Mouse (Mus musculus): Measurements from ENCODE around the gene Osbpl10. TPM values are rescaled to one million over a fixed set of nuclear protein-coding genes. Genes with fewer than 3 reads are reported as not detected.
"Not testable (repeated sequence)": the region's sequence is repeated elsewhere in the genome, so short reads cannot be mapped to it uniquely, and the experiment has no call there.

Gene Osbpl10
- 1 to 10 TPM; 2.2 to 2.7 TPM for total RNA-seq (2021)

- peak; percentile 81 to 85 for DNase-seq
- intact Hi-C loops (cut with DNase I), result loop anchor here (1.0 kb wide), 1 partner anchor 44 kb away; no protein-coding TSS in a partner anchor
Measured at GRCm38 (mm10) chr9:114978281-114979111, at the start of gene Osbpl10. TSS of gene Osbpl10 (plus strand) at chr9:114978569.

GRCm38 (mm10) chr9:114930464-114931090 lies 47.8 kb upstream of the Osbpl10 start:
- DNase-seq, result peak; percentile 77 to 82
- intact Hi-C loops (cut with DNase I), result loop anchor here (1.0 to 10.0 kb wide), 3 partner anchors 17 to 286 kb away; partner anchors contain the start of genes Cmtm6 and Cnot10

GRCm38 (mm10) chr9:114932607-114933006 lies 45.8 kb upstream of the Osbpl10 start:
- no peak for DNase-seq
- intact Hi-C loops (cut with DNase I), result loop anchor here (5.0 to 10.0 kb wide), 2 partner anchors 200 to 288 kb away; partner anchors contain the start of genes Cmtm6 and Cnot10

DNA sequence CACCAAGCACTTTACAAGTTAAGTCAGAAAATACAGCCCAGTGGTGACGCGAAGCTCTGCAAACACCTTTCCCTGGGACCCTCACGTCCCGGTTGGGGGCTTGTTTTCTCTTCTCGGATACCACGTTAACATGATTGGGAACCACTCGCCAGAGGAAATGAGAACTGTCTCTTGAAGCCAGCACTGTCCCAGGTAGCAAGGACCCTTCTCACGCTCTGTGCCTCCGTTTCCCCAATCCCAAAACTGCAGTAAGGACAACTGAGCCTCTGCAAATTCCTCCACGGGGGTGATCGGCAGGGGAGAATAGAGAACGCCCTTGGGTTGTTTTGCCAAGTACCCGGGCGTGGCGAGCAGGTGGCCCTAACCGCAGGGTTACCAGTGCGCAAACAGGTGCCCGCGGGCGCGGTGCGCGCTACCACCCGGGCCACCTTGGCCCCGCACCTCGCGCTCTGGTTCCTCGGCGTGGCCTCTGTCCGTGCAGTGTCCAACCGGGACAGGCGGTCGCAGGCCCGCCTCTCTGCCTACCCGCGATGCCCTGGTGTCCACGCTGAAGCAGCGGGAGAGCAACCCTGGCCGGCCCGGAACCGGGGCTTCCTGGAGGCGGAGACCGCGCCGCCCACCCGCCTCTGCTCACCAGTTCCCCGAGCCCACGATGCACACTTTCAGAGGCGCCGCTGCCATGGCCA lies 45.2 kb upstream of the Osbpl10 start:
- intact Hi-C loops (cut with DNase I), result loop anchor here (5.0 to 10.0 kb wide), 2 partner anchors 201 to 288 kb away; partner anchors contain the start of genes Cmtm6 and Cnot10
- no peak for DNase-seq

DNA sequence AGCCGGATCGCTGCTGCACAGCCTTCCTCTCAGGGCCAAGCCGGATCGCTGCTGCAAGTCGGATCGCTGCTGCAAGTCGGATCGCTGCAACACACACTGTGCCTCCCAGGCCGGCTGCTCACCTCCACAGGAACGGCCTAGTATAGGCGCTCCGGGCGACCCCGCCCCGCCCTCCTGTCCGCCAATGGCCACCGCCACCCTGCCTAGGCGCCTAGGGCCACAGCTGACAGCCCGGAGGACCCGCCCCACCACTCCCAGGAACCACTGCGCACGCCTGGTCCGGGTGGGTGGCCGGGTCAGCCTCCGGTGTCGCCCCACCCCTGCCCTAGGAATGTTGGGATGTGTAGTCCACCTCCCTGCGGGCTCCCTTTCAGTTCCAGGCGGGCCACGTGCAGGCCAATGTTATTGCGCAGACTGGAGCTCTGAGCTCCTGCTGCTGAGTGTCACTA lies 44.6 kb upstream of the Osbpl10 start, which contains the start of gene Gpd1l:
Gene Gpd1l, minus strand, starts transcription at position 265 of the 449 bp plus-strand sequence.
- intact Hi-C loops (cut with DNase I), result loop anchor here (1.0 to 10.0 kb wide), 3 partner anchors 46 to 289 kb away; partner anchors contain the start of genes Cmtm6 and Cnot10
- DNase-seq, result peak; percentile 95 to 97

GRCm38 (mm10) chr9:114934231-114934630 lies 44.1 kb upstream of the Osbpl10 start:
- intact Hi-C loops (cut with DNase I), result loop anchor here (1.0 to 10.0 kb wide), 3 partner anchors 45 to 289 kb away; partner anchors contain the start of genes Cmtm6 and Cnot10
- no peak for DNase-seq

- intact Hi-C loops (cut with DNase I), result loop anchor here (10.0 kb wide), 1 partner anchor 291 kb away; the partner anchor contains the start of gene Cnot10
- no peak for DNase-seq
Measured at GRCm38 (mm10) chr9:114935321-114935720, 43.0 kb upstream of the Osbpl10 start.

GRCm38 (mm10) chr9:114936687-114937086 lies 41.7 kb upstream of the Osbpl10 start:
- intact Hi-C loops (cut with DNase I), result loop anchor here (10.0 kb wide), 1 partner anchor 292 kb away; the partner anchor contains the start of gene Cnot10
- no peak for DNase-seq

GRCm38 (mm10) chr9:114944642-114945041 lies 33.7 kb upstream of the Osbpl10 start:
- intact Hi-C loops (cut with DNase I), result no loop called here
- no peak for DNase-seq

DNA sequence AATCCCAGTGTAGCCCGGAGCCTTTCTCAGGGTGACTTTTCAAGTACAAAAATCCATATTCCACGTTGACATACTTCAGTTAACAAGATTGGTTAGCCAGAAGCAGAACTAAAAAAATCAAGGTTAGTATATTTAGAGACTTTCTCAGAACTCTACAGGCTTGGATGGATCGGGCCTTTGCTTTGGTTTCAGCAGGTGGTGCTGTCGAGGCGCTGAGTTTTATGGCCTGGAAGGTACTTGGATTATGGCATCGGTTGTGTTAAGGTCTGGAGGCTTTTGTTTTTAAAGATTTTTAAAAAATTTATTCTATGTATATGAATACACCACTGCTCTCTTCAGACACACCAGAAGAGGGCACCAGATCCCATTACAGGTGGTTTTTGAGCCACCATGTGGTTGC lies 32.8 kb upstream of the Osbpl10 start:
- intact Hi-C loops (cut with DNase I), result no loop called here
- no peak for DNase-seq

- peak in 1 of 2 experiments; percentile 10 for DNase-seq
- intact Hi-C loops (cut with DNase I), result no loop called here
Measured at GRCm38 (mm10) chr9:114948395-114948794, 30.0 kb upstream of the Osbpl10 start.

DNA sequence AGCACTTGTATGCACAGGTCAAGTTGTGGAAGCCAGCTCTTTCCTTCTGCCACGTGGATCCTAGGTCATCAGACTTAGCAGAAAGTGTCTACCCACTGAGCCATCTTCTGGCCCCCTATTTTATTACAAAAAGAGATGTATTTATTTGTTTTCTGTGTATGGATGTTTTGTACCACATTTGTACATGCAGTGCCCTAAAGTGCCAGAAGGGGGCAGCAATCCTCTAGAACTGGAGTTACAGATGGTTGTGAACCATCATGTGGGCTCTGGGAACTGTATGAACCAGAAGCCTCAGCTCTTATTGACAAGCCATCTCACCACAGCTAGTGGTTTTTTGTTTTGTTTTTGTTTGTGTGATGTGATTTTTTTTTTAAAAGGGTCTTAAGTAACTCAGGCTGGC lies 25.5 kb upstream of the Osbpl10 start:
- intact Hi-C loops (cut with DNase I), result no loop called here
- no peak for DNase-seq

DNA sequence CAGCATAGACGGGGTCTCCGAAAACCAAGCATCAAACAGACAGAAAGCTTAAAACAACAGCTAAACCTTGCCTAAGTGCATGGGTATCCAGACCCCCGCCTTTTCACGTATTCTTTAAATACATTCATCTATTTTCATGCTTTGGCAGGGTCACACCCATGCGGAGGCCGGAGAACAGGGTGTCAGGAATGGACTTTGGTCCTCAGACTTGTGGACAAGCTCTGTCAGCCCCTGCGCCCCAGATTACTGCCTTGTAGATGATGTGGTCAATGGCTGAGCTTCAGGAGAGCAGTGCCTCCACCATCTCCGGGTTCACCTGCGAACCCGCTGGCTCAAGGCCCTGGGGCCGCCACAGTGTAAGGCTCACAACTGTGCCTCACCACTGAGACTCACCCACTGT lies 23.0 kb upstream of the Osbpl10 start:
- no peak for DNase-seq
- intact Hi-C loops (cut with DNase I), result loop anchor here (5.0 kb wide), 1 partner anchor 203 kb away; no protein-coding TSS in a partner anchor

GRCm38 (mm10) chr9:114956945-114957344 lies 21.4 kb upstream of the Osbpl10 start:
- peak in 1 of 2 experiments; percentile 31 for DNase-seq
- intact Hi-C loops (cut with DNase I), result loop anchor here (1.0 to 5.0 kb wide), 3 partner anchors 44 to 205 kb away; no protein-coding TSS in a partner anchor

GRCm38 (mm10) chr9:114960043-114960789 lies 18.2 kb upstream of the Osbpl10 start:
- DNase-seq, result peak in 1 of 2 experiments; percentile 21
- intact Hi-C loops (cut with DNase I), result no loop called here

DNA sequence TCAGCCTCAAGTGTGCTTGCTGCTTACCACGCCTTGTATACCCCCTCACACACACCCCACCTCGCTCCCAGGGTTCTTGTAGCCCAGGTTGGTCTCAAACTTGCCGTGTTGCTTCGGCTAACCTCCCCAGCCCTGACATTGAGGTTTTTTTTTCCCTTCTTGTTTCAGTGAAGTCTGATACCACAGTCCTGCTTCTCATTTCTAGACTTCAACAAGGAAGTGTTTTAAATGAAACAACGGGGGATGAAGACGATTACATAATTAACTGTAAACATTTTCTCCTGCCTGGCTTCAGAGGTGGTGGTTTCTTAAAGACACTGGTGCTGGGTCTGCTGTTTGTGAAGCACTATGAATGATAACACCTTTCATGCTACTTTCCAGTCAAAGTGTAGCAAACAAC lies 17.5 kb upstream of the Osbpl10 start:
- no peak for DNase-seq
- intact Hi-C loops (cut with DNase I), result no loop called here

DNA sequence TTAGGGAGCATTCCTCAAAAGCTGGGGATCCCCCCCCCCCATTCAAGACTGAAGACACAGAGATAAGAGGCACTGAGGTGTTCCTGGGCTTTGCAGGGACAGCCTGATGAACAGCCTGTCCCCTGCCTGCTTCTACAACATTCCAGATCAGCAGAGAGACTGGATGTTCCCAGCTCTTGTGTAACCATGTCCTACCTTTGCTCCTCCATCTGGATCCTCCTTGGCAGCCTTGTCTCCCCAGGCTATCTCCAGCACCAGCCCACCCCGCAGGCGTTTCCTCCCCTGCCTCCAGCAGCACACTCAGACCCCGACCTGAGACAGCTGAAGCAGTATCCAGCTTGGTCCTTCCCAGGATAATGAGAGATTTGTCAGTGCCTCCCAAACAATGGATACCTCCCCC lies 14.3 kb upstream of the Osbpl10 start:
- intact Hi-C loops (cut with DNase I), result no loop called here
- no peak for DNase-seq

- intact Hi-C loops (cut with DNase I); DNase-seq: not testable (repeated sequence)
Measured at GRCm38 (mm10) chr9:114966286-114966685, 12.1 kb upstream of the Osbpl10 start.

DNA sequence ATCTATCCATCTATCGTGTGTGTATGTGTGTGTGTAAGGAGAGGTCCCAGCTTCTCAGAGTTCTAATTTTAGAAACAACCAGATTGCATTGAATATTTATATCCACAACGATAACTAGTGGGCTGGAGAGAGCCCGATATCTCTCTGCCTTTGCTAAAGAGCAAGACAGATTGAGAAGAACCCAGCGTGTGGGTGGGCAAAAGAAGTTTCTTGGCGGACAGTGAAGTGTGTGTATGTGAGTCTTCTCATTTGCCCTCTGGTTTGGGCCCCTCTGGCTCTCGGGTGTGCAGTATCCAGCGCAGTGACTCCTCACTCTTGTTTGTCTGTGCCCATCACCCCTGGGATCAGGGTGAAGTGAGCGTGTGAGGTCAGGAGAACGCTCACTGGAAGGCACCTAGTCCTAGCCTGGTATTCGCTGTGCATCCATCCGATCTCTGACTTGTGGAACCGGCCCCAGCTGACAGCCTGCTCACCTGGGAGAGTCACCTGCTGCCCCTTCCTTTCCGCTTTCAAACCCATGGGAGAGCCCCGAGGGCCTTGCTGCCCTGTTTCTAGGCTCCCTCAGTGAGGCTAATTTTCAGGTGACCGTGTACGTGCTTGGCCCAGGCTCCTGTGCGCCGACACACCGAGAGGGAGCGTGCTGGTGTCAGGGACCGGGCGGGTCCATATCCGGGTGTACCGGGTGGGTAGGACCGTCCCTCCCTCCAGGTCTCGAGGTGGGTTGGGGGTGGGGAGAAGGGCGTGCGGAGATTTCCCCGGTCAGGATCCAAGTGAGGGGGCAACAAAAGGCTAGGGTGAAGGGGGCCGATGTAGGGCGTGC lies 698 bp upstream of the Osbpl10 start:
- no peak for DNase-seq
- intact Hi-C loops (cut with DNase I), result no loop called here
